Mouse (Mus musculus) bone marrow, adult 2 months (tissue): ENCODE measurements around the gene Dkk3.

ENCODE experiments used
- CTCF ChIP-seq: fragments of 200-500 bp; IDR thresholded peaks from 2 replicates; pipeline ENCODE4 v1.5.1; 2011; ENCODE audit warnings: low read length, control low read depth; ENCODE audit not compliant: control insufficient read depth, insufficient read depth
- POLR2A ChIP-seq: fragments of 200-500 bp; IDR thresholded peaks from 2 replicates; pipeline ENCODE4 v1.6.1; 2011; ENCODE audit warnings: low read depth, mild to moderate bottlenecking, control low read depth, low read length, borderline replicate concordance; ENCODE audit not compliant: control insufficient read depth

- TF ChIP-seq CTCF (no peak), POLR2A (no peak)
Measured at GRCm38 (mm10) chr7:112138168-112138508, 20.7 kb downstream of the Dkk3 start.
